Mouse (Mus musculus): ENCODE data around the gene Tmem150c.

GRCm38 (mm10) chr5:100090515-100091262, 68.9 kb downstream of the Tmem150c start:
- TF ChIP-seq POLR2A (IDR thresholded peaks at IDR 0.05; ENCODE audit: insufficient read depth, low read depth, low read length) (no peak), CTCF (IDR thresholded peaks at IDR 0.05) (no peak), EP300 (IDR thresholded peaks at IDR 0.05; ENCODE audit: insufficient read depth, low read depth, low read length) (no peak)

Measured in heart, adult 2 months (tissue).